Mouse (Mus musculus) thymus, adult 2 months (tissue): Measurements from ENCODE around the gene Polr2f.

Experiments
- CTCF ChIP-seq: fragments of 200-500 bp; IDR thresholded peaks from 2 replicates; pipeline ENCODE4 v1.5.1; 2012; ENCODE audit warnings: mild to moderate bottlenecking, control low read depth, low read length, moderate library complexity, borderline replicate concordance; ENCODE audit not compliant: control insufficient read depth, poor library complexity, insufficient read depth; ENCODE audit errors: extremely low read depth
- POLR2A ChIP-seq: fragments of 200-500 bp; IDR thresholded peaks from 2 replicates; pipeline ENCODE4 v1.6.1; 2012; ENCODE audit warnings: mild to moderate bottlenecking, low read length, control low read depth, moderate library complexity; ENCODE audit not compliant: control insufficient read depth, poor library complexity, insufficient read depth; ENCODE audit errors: extremely low read depth

DNA sequence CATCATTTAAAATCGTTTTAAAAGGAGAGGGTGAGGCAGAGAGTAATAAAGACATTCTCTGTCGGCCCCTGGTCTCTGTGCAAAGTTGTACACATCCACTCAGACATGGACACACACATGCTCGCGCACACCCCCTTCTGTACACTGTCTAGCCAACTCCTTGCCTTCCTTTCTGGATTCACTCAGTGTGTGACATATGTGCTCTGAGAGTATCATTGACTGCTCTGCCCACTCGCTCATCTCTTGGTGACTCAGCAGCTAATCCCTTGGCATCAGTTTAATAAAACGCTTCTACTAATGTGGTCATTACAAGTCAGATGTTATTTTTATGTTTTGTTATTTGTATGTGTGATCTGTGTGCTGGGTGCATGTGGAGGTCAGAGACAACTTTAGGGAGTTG, 48.5 kb upstream of the Polr2f start:
- no peak for TF ChIP-seq CTCF
- no peak for TF ChIP-seq POLR2A
